Mouse (Mus musculus): Measurements from ENCODE around the gene Agbl3. TPM values are rescaled to one million over a fixed set of nuclear protein-coding genes. Genes with fewer than 3 reads are reported as not detected.

Gene Agbl3
- polyA plus RNA-seq, 1 experiment = 15.9 TPM

- 84% methylated on average over 6 of the region's 6 CpGs for WGBS
Measured at GRCm38 (mm10) chr6:34904361-34904760, 124.1 kb downstream of the Agbl3 start.

GRCm38 (mm10) chr6:34906125-34906524 lies 125.9 kb downstream of the Agbl3 start:
- Histone ChIP-seq H3K4me3 (replicated peaks; ENCODE audit: insufficient read depth, low read depth, low read length) (no peak overlapping the region), H3K4me1 (ENCODE audit: control insufficient read depth, insufficient read depth, low read length) (peaks cover 6% of the 10 kb centered on the region), H3K27me3 (ENCODE audit: control insufficient read depth, insufficient read depth, low read length) (no peaks in the 10 kb centered on the region), H3K27ac (ENCODE audit: insufficient read depth, low read length) (no peak overlapping the region)
- no peak for TF ChIP-seq POLR2A (IDR thresholded peaks at IDR 0.05; ENCODE audit: borderline replicate concordance, insufficient read depth, low read length)
- no peak for TF ChIP-seq CTCF (IDR thresholded peaks at IDR 0.05; ENCODE audit: borderline replicate concordance, insufficient read depth, low read depth, low read length)
- WGBS = 77% methylated on average over 2 of the region's 2 CpGs
- no peak for DNase-seq

More at GRCm38 (mm10) chr6:34904361-34904760, 124.1 kb downstream of the Agbl3 start:
- Histone ChIP-seq H3K4me3 (replicated peaks; ENCODE audit: insufficient read depth, low read depth, low read length) (no peak overlapping the region), H3K4me1 (ENCODE audit: control insufficient read depth, insufficient read depth, low read length) (peaks cover 7% of the 10 kb centered on the region), H3K27ac (ENCODE audit: insufficient read depth, low read length) (no peak overlapping the region), H3K27me3 (ENCODE audit: control insufficient read depth, insufficient read depth, low read length) (no peaks in the 10 kb centered on the region)
- TF ChIP-seq POLR2A (IDR thresholded peaks at IDR 0.05; ENCODE audit: borderline replicate concordance, insufficient read depth, low read length) (no peak), CTCF (IDR thresholded peaks at IDR 0.05; ENCODE audit: borderline replicate concordance, insufficient read depth, low read depth, low read length) (no peak)
- no peak for DNase-seq

GRCm38 (mm10) chr6:34906661-34907060 lies 126.4 kb downstream of the Agbl3 start:
- no peak overlapping the region for H3K4me3 ChIP-seq (replicated peaks; ENCODE audit: insufficient read depth, low read depth, low read length)
- 0 out of 2 replicates have a peak, but pooled peaks cover 2% of the 10 kb centered on the region for H3K4me1 ChIP-seq (ENCODE audit: control insufficient read depth, insufficient read depth, low read length)
- H3K27ac ChIP-seq (ENCODE audit: insufficient read depth, low read length) = peak overlapping the region; percentile 7
- 38% methylated on average over 4 of the region's 4 CpGs for WGBS
- H3K27me3 ChIP-seq (ENCODE audit: control insufficient read depth, insufficient read depth, low read length) = no peaks in the 10 kb centered on the region
- TF ChIP-seq POLR2A (IDR thresholded peaks at IDR 0.05; ENCODE audit: borderline replicate concordance, insufficient read depth, low read length) = no peak
- TF ChIP-seq CTCF (IDR thresholded peaks at IDR 0.05; ENCODE audit: borderline replicate concordance, insufficient read depth, low read depth, low read length) = no peak
- DNase-seq = no peak

GRCm38 (mm10) chr6:34907121-34907614 lies 126.9 kb downstream of the Agbl3 start:
- Histone ChIP-seq H3K27ac (ENCODE audit: insufficient read depth, low read length) (peak overlapping the region; percentile 7), H3K4me3 (replicated peaks; ENCODE audit: insufficient read depth, low read depth, low read length) (no peak overlapping the region), H3K27me3 (ENCODE audit: control insufficient read depth, insufficient read depth, low read length) (no peaks in the 10 kb centered on the region), H3K4me1 (ENCODE audit: control insufficient read depth, insufficient read depth, low read length) (0 out of 2 replicates have a peak, but pooled peaks cover 2% of the 10 kb centered on the region)
- DNase-seq = no peak
- 69% methylated on average over 2 of the region's 2 CpGs for WGBS
- no peak for TF ChIP-seq POLR2A (IDR thresholded peaks at IDR 0.05; ENCODE audit: borderline replicate concordance, insufficient read depth, low read length)
- no peak for TF ChIP-seq CTCF (IDR thresholded peaks at IDR 0.05; ENCODE audit: borderline replicate concordance, insufficient read depth, low read depth, low read length)

- Histone ChIP-seq H3K4me1 (ENCODE audit: control insufficient read depth, insufficient read depth, low read length) (0 out of 2 replicates have a peak, but pooled peaks cover 2% of the 10 kb centered on the region), H3K4me3 (replicated peaks; ENCODE audit: insufficient read depth, low read depth, low read length) (no peak overlapping the region), H3K27me3 (ENCODE audit: control insufficient read depth, insufficient read depth, low read length) (no peaks in the 10 kb centered on the region), H3K27ac (ENCODE audit: insufficient read depth, low read length) (no peak overlapping the region)
- TF ChIP-seq CTCF (IDR thresholded peaks at IDR 0.05; ENCODE audit: borderline replicate concordance, insufficient read depth, low read depth, low read length) (no peak), POLR2A (IDR thresholded peaks at IDR 0.05; ENCODE audit: borderline replicate concordance, insufficient read depth, low read length) (no peak)
- DNase-seq = no peak
- WGBS = 85% methylated on average over 18 of the region's 18 CpGs
Measured at GRCm38 (mm10) chr6:34907696-34908260, 127.5 kb downstream of the Agbl3 start.

Other genes starting within 250 kb of the Agbl3 start
- 30.7 and 33.9 TPM in 2 replicates for gene Cald1, start 181.9 kb upstream of the Agbl3 start, polyA plus RNA-seq (2012; rRNA removed)
- 1.4 and 1.8 TPM in 2 replicates for gene Tmem140, start 82.7 kb downstream of the Agbl3 start, polyA plus RNA-seq (2012; rRNA removed)
- gene Cyren, start 97.6 kb downstream of the Agbl3 start, polyA plus RNA-seq (2012; rRNA removed) = 3.7 and 4.9 TPM in 2 replicates
- 26.7 and 28.0 TPM in 2 replicates for gene Wdr91, start 130.4 kb downstream of the Agbl3 start, polyA plus RNA-seq (2012; rRNA removed)
- not detected in 2 replicates for gene Stra8, start 139.7 kb downstream of the Agbl3 start, polyA plus RNA-seq (2012; rRNA removed)
- 0.46 and 0.70 TPM in 2 replicates for gene Slc23a4, start 208.0 kb downstream of the Agbl3 start, polyA plus RNA-seq (2012; rRNA removed)

Data from cerebellum, adult 2 months (tissue).